Mouse (Mus musculus) layer of hippocampus, adult 9-10 months (tissue): ENCODE measurements around the gene Gpr146.
"Not testable (repeated sequence)": the region's sequence is repeated elsewhere in the genome, so short reads cannot be mapped to it uniquely, and the experiment has no call there.

ENCODE experiments used
- DNase-seq: peaks from one replicate; pipeline ENCODE4 v3.0.0; 2022; ENCODE audit warnings: low spot score

Gpr146 gene

DNA sequence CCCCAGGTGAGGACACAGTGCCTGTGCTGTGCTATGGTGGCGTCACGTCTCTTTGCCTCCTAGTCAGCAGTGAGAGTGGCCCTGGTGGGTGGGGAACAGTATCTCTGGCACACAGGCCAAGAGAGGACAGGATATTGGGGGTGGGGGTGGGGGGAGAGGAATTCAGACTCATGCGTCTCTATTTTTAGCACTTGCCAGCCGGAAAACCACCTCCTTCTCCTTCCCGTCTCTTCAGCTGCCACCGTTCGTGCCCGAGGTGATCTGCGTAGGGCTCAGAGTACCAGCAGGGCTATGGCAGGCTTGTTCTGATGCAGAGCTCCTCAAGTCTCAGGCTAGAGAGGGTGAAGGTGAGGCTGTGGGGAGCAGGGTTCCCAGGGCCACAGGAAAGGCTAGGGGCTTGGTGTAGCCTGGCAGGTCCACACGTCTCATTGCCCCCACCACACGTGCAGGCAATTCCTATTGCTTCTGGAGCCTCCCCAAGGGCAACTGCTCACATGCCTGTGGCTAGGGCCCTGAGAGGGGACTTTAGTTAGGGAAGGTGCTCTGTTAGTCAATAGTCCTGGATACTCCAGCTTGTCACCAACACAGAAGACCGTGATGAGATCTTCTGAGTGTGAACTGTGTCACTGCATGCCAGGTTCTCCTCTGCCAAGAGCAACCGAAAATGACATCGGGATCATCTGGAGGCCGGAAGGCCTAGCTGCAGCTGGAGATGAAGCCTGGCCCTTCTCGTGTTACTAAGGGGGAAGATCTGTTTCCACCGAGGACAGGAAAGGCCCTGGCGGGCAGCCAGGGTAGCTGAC lies at the start of gene Gpr146:
Gpr146 (plus strand) TSS at position 230 of the 803 bp plus-strand sequence.
- no peak for DNase-seq

DNA sequence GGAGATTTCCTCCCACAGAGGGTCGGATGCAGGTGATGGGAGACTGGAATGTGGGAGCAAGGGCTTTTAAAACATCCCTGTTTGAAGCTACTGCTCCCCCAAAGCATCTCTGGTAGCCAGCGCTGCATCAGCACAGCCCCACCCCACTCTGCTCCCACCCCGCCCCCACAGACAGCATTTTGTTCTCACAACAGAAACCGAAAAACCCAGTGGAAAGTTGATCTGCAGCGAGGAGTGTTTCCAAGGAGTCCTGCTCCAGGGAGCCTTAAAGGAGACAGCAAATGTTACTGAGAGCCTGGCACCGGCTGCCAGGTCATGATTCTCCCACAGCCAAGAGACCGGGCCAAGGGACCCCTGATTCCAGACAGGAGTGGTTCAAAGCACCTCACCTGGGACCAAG lies 46.7 kb upstream of the Gpr146 start:
- DNase-seq = no peak

DNA sequence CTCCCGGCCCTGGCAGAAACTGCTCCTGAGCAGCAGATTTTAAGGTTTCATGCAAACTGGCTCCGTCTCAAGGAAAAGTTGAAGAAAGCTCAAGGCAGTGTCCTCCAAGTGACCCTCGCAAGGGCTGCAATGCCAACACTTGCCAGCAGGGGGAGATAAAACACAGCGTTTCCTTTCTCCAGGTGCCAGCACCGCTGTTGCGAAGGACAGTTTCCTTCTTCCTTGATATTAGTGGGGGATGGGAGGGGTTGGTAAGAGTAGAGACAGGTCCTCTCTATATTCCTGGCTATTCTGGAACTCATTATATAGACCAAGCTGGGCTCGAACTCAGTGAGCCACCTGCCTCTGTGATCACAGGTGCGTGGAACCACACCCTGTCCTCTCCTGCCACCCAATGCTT lies 45.8 kb upstream of the Gpr146 start:
- DNase-seq = peak; percentile 27

DNA sequence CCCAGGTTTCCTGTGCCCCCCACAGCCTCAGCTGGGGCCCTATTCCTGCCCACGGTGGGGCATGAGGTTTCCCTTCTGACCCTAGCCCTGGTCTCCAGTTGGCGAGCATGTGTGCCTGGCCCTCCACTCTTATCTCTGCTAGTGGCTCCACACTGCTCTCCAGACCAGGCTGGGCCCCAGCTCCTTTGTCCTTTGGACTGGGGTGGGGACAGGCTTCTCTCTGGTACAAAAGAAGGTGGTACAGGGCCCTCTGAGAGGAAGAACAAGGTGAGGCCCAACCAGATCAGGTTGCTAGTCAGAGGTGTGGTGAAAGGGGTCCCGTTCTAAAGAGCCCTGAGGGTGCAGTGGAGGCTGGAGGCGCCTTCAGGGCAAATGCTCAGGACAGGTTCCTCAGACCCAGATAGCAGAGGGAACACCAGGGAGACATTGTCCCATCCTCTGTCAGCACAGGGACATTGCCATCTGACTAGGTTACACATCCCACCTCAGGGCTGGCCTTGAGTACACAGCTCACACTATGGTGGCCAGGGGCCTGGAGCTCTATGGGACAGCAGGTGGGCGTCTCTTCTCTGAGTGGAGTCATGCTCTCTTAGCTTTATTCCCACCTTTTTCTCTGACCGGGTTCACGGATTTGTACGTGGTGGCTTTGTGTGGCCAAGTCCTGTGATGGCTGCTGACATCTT lies 44.8 kb upstream of the Gpr146 start:
- DNase-seq = no peak

DNA sequence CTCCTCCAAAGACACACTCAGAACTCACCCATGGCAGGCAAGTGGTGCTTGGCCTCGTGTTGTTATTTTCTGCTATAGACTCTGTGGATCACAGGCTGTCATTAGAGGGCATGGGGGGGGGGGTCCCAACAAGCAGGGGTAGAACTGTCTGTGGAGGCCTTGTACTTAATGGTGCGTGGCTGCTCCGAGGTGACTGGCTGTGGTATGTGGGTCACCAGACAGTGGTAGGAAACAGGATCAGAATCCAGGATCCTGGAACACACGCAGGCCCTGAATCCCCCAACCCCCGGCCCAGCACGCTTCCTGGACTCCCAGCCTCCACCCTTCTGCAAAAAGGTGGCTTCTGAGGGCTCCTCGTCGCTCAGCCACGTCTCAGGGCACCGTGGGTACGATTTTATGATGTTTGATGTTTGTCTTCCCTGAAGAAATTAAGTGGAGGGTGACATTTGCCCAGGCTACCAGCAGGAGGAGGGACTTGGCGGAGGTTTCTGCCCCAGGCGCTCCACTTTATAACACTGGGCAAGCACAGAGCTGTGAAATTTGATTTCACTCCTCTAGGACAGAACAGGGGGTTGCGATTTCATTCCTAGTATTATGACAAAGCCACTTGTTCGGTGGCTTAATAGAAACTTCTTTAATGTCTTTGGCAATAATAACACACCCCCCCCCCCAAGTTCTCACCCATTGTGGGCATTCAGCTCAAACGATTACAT lies 44.0 kb upstream of the Gpr146 start:
- DNase-seq = no peak

DNA sequence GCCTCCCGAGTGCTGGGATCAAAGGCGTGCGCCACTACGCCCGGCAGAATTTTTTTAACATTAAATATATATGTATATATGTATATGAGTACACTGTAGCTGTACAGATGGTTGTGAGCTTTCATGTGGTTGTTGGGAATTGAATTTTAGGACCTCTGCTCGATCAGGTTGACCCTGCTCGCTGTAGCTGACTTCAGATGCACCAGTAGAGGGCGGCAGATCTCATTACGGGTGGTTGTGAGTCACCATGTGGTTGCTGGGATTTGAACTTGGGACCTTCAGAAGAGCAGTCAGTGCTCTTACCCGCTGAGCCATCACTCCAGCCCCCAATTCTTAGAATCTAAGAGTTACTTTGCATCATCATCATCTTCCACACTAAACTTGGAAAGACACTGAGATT lies 43.1 kb upstream of the Gpr146 start:
- DNase-seq = not testable (repeated sequence)

DNA sequence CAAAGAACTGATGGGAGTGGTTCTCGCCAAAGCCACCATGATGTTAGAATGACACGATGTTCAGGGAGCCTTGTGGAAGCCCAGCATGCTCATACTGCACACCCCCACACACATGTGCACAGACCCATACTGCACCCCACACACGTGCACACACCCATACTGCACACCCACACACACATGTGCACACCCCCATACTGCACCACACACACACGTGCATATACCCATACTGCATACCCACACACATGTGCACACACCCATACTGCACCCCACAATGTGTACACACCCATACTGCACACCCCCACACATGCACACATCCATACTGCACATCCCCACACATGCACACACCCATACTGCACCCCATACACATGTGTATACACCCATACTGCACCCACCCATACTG lies 41.9 kb upstream of the Gpr146 start:
- DNase-seq = no peak

DNA sequence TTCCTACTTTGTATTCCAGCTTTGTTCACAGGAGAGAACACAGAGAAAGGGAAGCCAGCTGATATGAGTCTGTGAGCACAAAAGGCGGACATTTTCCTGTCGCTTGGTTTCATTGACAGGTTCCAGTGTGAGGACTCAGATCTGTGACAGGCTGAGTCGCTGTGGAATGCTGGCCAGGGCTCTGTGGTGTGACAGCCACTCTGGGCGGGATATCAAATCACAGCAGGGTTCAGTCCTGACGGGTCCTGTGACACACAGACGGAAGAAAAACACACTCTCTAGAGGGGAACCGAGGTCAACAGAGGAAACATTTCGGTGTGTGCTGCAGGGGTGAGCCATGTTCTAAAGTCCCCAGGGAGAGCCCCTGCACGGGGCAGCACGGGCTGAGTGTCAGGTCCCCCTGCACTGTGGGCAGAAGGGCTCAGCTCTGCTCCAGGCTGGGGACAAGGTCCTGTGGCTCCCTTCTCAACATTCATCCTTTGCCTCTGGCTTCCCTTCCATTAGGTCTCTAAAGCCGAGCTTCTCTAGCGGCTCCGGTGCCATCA lies 39.6 kb upstream of the Gpr146 start:
- no peak for DNase-seq

DNA sequence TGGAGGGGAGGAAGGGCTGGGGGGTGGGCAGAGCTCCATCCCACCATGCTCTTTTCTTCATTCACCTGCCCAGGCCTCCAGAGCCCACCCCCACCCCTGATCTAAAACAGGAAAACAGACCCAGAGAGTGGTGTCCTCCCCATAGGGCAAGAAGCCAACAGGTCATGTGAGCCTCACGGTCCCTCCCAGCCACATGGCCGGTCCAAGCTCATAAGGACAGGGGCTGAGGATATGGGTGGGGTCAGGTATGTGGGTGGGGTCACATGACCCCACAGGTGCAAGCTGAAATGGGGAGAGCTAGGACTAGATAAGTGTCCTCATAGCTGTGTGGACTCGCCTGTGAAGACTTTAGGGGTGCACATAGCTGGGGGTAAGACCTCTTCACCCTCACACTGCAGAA lies 39.1 kb upstream of the Gpr146 start:
- DNase-seq = no peak

DNA sequence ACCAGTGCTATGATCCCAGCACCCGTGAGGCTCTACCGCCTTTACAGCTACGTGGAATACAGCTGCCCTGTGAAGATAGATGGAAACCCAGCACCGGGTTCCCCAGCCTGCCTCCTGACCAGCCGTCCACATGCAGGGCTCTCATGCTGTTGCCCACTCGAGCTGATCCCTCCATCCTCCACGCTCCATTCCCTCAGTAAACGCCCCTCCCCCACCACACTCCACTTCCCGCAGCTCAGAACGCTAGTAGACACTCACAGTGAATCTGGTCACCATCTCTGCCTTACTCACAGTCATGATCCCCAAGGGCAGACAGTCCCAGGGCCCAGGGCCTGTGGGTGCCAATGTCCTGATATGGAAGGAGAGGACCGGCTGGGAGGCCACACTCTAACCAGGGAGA lies 38.6 kb upstream of the Gpr146 start:
- DNase-seq = no peak

DNA sequence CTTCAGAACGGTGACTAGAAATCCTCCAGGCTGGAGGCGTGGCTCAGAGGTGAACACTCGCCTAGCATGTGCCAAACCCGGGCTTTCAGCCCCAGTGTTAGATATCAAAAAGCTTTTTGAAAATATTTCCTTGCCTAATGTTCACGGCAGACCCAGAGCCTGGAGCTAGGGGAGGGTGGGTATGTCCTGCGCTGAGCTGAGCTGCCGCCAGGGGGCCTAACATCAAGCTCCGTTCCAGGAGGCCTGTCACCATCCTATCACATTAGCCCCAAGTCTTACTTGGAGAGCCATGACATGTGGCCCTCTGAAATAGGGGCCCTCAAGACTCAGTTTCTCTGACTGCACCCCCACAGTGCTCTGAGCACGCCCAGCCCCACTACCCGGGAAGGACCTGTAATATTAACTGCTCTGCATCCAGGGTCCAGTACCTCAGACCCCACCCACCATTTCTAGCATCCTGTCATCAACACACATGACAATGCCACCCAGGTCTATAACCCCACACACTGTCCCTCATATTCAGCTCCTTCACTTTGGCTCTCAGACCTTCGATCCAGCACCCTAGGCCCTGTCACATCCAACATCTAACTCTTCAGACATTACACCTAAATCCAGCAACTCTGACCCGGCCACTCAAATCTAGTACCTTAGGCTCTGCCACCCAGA lies 33.3 kb upstream of the Gpr146 start:
- DNase-seq = no peak

DNA sequence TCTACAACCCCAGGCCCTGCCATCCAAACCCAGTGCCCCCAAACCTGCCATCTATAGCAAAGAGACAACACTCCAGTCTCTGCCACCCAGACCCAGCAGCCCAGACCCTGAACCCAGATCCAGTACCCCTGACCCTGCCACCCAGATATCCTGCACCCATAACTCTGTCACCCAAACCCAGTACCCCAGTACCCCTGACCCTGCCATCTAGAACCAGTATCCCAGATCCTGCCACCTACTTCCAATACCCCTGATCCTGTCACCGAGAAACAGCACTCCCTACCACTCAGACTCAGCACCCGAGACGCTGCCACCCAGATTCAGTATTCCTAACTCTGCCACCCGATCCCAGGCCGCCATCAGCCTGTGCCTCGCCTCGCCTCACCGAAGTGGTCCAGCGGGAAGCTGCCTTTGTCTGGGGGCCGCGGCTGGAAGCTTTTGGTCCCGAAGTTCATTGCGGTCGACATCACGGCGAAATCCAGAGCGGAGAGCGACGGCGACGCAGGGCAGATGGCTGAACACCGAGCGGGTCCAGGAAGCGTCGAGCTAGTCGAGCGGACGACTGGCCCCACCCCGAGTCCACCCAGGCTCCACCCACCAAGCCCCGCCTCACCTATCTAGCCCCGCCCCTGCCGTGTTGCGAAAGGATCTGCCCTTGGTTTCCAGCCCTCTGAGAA lies 32.7 kb upstream of the Gpr146 start:
- peak; percentile 84 for DNase-seq

DNA sequence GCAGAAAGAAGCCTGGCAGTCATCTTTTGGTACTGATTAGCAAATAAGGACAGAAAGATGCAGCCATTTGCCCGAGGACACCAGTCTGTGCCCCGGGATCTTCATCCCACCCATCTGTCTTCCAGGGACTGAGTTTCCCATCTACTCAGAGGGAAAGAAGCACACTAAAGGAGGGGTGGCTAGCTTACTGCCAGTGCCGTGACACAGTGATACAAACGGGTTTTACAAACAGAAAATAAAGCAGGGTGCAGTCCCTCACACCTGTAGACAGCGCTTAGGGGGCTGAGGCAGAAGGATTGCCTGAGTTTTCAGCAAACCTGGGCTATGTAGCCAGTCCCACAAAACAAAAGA lies 32.2 kb upstream of the Gpr146 start:
- no peak for DNase-seq

DNA sequence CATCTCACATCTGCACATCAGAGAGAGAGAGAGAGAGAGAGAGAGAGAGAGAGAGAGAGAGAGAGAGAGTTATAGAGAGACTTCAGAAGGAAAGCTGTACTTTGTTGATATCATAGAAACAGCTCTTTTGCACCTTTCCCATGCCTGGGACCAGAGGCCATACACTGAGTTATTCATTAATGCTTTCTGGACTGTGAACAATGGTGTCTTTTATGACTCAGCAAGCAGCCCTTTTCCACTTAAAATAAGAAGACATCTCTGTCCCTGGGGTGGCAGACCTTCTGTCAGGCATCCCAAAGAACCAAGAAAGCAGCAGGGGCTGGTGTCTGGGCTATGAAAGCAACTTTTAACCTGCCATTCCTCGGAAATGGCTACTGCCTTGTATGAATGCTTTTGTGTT lies 30.3 kb upstream of the Gpr146 start:
- DNase-seq = no peak

DNA sequence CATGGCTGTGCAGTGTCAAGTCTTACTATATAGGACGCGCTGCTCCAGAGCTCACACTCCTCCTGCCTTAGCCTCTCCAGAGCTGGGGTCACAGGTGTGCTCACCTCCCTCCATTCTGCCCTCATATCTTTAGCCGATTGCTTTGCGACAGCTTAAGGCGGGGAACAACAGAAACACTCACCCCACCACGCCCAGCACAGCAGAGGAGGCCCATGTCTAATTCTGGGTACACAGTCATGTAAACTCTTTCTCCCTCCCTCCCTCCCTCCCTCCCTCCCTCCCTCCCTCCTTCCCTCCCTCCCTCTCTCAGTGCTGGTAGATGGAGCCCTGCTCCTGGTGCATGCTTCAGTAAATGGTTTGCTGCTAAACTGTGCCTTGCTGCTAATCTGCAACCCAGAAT lies 27.8 kb upstream of the Gpr146 start:
- DNase-seq = no peak

DNA sequence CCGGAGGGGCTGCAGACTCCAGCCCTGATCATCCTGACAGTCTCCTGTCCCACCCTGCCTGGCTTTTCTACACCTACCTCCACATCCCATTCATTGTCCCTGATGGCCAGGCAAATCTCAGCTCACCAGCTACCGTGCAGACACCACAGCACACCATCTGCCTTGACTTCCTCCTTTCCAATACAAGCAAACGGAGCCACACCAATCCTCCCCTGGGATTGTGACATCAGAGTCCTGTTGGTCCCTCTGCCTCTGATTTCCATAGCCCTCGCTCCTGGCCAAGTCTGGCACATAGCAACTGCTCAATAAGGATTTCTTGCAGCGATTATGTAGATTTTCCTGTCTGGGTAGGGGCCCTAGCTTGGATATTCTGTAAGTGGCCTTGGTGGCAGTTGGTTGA lies 26.4 kb upstream of the Gpr146 start, which contains the start of gene Cox19:
Cox19 (minus strand) TSS at position 285 of the 400 bp plus-strand sequence.
- DNase-seq = no peak

DNA sequence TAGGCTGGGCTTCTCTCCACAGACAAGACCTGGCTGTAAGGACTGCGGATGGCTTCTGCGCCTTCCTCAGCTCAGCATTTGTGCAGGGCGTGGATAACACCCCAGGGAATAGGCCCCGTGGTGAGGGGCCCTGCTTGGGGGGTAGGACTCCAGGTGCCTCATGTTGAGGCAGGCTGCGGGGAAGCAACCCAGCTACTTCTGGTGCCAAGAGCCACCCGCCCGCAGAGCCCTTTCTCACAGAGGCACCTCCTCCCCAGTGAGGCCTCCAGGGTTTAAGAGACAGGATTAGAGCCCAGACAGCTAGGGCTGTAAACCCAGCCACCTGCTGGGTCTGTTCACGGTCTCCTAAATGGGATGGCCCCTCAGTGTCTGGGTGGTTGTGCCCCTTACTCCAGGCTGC lies 25.9 kb upstream of the Gpr146 start:
- DNase-seq = no peak

DNA sequence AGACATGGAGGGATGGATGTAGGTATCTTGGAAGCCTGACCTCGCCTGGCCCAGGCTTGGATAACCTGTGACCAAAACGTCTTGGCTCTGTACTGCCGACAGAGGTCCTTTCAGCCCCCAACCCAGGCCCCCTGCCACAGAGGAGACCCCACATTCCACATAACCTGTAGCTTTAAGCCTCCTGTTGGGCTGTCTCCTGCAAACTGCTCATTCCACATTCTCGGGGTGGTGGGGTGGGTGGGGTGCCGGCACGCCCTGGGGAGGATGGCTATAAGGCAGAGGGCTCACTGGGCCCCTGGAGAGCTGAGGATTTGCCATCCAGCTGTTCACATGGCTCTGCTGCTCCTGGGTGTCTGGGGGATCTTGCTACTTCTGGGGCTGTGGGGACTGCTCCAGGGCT lies 25.2 kb upstream of the Gpr146 start, which contains the start of gene Cyp2w1:
Cyp2w1 (plus strand) TSS at position 301 of the 400 bp plus-strand sequence.
- no peak for DNase-seq

DNA sequence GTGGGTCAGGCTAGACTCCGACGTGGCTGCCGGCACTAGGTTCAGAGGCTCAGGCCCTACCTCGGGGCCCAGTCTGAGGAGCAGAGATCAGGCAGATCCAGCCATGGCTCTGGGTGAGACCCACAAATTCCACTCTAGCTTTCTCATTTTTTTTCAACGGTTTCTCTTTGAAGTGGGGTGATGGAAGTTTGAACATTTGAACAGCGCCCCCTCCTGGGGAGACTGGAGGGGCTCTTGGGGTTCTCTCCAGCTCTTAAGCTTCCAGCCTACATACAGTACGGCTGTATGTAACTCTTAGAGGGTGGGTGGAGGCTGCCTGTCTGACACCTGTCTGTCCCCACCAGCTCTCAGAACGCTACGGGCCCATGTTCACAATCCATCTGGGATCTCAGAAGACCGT lies 24.0 kb upstream of the Gpr146 start:
- no peak for DNase-seq

DNA sequence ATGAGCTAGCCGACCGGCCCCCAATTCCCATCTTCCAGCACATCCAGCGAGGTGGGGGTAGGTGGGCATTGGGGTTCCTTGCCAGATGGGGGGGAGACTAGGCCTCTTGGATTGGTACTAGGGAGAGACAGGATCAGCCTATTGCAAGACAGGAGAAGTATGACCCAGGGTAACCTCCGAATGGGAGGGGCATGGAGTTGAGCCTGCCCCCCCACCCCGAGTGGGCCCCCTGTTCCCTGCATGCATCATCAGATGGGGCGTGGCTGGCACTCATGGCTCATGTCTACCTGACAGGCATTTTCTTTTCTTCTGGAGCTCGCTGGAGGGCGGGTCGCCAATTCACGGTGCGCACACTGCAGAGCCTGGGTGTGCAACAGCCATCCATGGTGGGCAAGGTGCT lies 23.6 kb upstream of the Gpr146 start:
- DNase-seq = no peak

DNA sequence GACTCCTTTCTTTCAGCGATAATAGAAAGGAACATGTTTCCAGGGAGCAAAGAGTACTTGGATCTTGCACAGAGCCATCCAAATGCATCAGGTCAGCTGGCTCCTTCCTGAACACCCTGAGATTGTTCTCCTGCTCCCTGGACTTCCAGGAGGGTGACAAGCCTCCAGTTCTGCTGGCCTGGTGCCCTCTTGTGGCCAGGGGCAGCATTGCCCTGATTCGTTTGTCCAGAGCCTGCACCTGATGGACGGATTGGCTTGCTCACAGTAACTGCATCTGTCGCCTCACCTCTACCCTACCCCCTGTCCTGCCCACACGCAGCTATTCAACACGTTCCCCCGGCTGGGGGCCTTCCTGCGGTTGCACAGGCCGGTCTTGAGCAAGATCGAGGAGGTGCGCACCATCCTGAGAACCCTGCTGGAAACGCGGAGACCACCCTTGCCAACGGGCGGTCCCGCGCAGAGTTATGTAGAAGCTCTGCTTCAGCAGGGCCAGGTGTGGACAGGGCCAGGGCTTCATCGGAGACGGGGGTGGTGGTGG lies 22.2 kb upstream of the Gpr146 start:
- no peak for DNase-seq
